Mouse (Mus musculus): ENCODE measurements at regions not wholly inside any gene's neighbourhood (a gene's known extent, or its start where the extent isn't known, plus 50 kb on each side); places are given as distances from the start of the nearest gene placed in this dataset.

- no peak for TF ChIP-seq CTCF (IDR thresholded peaks at IDR 0.05; ENCODE audit: low read depth)
- TF ChIP-seq EP300 (optimal IDR thresholded peaks at IDR 0.05), result no peak
Observed at GRCm38 (mm10) chr10:98125713-98126112, 399.2 kb upstream of the C030005K15Rik start.
